Mouse (Mus musculus): ENCODE data around the gene Gm17387.

Gm17387 gene

GRCm38 (mm10) chr7:141046931-141047580, 18.1 kb downstream of the Gm17387 start:
- no peak for ATAC-seq (ENCODE audit: insufficient number of reproducible peaks, low FRiP score, low TSS enrichment)

GRCm38 (mm10) chr7:141047581-141048225, 18.8 kb downstream of the Gm17387 start:
- ATAC-seq (ENCODE audit: insufficient number of reproducible peaks, low FRiP score, low TSS enrichment), result peak; percentile 60; the same call in 1 of the 2 replicates

DNA sequence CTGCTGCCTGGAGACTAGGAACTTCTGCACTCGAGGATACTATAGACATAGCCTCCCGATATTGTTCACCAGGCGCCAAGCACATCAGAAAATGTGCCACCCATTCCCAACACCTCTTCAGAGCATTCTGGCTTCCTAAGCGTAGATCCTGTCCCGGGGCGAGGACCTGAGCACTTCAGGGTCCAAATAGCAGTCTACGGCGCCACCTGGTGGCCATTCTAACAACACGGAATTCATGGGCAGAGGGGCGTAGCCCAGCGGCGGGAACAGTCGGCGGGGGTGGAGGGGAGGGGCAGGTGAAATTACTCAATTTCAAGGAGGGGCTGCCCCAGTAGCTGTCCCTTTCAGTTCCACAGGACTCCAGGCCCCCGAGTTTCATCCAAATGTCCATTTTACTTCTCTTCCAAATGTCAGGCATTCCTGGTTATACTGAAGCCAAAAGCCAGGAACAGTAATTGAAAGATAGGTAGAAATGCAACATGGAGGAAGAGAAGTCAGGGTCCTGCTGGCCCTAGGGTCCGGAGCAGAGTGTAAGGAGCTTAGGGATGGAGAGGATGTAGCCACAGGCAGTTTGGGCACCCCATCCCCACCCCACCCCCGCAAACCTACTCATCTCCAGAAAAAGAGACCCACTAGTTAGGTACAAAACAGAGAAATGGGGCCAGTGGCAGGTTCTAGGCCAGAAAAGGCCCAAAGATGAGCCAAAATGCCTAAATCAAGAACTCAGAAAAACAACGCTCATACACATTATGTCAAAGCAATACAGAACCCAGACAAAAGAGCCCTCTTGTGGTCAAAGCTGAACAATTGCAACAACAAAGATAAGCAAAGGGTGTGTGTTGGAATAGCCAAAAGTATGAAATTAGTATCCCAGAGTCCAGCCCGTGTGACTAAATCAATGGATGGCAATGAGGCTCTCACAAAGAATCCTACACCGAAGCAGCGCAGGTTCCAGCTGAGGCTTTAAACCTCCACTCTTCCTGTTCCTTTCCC, 19.6 kb downstream of the Gm17387 start:
- ATAC-seq (ENCODE audit: insufficient number of reproducible peaks, low FRiP score, low TSS enrichment), result peak; percentile 83; the same call in 1 of the 2 replicates

- ATAC-seq (ENCODE audit: insufficient number of reproducible peaks, low FRiP score, low TSS enrichment), result no peak
Measured at GRCm38 (mm10) chr7:141049326-141049725, 20.4 kb downstream of the Gm17387 start.

DNA sequence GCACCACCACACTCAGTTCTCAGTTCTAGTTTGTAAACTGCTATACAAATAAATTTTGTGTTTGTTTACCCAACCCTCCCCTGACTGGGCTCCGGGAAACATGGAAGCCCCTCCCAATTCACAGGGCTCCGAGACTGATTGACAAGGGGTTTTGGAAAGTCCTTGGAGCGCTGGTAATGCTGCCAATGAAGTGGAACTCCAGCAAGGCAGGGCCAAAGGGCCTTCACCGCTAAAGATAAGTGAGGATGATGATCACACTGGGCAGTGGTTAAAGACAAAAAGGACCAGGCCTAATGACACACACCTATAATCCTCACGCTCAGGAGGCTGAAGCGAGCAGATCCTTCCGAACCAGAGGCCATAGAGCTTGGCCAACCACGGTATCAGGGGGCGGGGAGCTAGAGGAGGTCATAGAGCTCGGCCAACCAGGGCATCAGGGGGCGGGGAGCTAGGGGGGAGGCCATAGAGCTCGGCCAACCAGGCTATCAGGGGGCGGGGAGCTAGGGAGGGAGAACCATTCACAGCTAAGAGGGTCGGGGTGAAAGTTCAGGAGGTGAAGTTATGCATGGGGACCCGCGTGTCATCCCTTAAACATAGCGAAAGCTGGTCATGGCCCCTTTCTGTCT, 22.2 kb downstream of the Gm17387 start:
- no peak for ATAC-seq (ENCODE audit: insufficient number of reproducible peaks, low FRiP score, low TSS enrichment)

- ATAC-seq (ENCODE audit: insufficient number of reproducible peaks, low FRiP score, low TSS enrichment), result no peak
Measured at GRCm38 (mm10) chr7:141052016-141052415, 23.1 kb downstream of the Gm17387 start.

- no peak for ATAC-seq (ENCODE audit: insufficient number of reproducible peaks, low FRiP score, low TSS enrichment)
Measured at GRCm38 (mm10) chr7:141052421-141052820, 23.5 kb downstream of the Gm17387 start.

- ATAC-seq (ENCODE audit: insufficient number of reproducible peaks, low FRiP score, low TSS enrichment), result no peak
Measured at GRCm38 (mm10) chr7:141055785-141056184, 26.9 kb downstream of the Gm17387 start.

DNA sequence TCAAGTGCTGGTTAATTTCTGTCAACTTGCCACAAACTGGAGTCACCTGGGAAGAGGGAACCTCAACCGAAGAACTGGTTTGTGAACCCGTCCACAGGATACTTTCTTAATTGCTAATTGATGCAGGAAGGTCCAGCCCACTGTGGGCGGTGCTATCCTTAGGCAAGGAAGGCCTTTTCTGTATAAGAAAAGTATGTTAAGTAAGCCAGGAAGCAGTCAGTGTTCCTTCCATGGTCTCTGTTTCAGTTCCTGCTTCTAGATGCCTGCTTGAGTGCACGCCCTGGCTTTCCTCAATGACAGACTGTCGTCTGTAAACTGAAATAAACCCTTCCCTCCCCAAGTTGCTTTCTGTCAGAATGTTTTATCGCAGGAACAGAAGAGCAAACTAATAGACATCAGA, 28.0 kb downstream of the Gm17387 start:
- ATAC-seq (ENCODE audit: insufficient number of reproducible peaks, low FRiP score, low TSS enrichment), result no peak

- no peak for ATAC-seq (ENCODE audit: insufficient number of reproducible peaks, low FRiP score, low TSS enrichment)
Measured at GRCm38 (mm10) chr7:141057541-141057940, 28.6 kb downstream of the Gm17387 start.

DNA sequence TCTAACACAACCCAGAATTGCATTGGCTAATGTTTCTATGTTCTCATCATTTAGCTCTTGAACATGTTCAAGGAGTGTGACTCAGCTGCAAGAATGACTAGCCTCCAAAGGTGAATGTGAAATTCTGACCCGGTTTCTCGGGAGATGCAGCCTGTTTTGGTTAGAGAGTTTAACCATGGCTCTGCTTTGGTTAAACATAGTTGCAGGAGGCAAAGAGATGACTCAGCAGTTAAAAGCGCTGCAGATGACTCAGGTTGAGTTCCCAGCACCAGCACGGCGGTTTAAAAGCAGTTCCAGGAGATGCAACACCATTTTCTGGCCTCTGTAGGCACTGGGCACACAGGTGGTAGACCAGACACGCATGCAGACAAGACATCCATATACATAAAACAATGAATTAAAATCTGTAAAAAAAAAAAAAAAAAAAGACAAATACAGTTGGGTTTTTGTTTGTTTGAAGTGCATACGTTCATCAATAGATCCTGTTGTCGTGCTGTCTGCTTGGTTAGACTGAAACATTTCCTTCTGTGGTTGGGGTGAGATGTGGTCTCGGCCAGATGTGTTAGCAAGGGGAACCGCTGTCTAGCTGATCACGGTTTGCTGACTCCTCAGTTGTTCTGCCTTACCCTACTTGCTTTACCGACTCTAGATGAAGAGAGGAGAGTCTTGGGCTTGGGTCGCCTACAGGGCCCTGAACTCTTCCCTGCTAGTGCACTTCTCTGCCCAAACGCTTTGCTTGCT, 29.8 kb downstream of the Gm17387 start:
- ATAC-seq (ENCODE audit: insufficient number of reproducible peaks, low FRiP score, low TSS enrichment), result no peak

DNA sequence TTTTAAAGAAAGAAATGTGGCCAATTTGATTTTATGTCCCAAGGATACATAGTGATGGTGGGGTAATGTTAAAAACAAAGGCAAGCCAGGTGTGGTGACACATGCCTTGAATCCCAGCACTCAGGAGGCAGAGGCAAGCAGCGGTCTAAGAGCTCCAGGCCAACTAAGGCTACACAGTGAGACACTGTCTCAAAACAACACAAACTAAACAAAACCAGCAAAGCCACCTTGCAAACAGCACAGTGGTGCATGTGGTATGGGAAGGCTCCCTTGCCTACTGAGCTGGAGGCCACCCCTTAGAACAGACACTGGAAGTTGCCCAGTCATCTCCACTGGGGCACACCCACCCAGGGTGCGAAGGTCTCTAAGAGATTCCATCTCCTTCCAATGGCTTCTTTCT, 31.0 kb downstream of the Gm17387 start:
- no peak for ATAC-seq (ENCODE audit: insufficient number of reproducible peaks, low FRiP score, low TSS enrichment)

DNA sequence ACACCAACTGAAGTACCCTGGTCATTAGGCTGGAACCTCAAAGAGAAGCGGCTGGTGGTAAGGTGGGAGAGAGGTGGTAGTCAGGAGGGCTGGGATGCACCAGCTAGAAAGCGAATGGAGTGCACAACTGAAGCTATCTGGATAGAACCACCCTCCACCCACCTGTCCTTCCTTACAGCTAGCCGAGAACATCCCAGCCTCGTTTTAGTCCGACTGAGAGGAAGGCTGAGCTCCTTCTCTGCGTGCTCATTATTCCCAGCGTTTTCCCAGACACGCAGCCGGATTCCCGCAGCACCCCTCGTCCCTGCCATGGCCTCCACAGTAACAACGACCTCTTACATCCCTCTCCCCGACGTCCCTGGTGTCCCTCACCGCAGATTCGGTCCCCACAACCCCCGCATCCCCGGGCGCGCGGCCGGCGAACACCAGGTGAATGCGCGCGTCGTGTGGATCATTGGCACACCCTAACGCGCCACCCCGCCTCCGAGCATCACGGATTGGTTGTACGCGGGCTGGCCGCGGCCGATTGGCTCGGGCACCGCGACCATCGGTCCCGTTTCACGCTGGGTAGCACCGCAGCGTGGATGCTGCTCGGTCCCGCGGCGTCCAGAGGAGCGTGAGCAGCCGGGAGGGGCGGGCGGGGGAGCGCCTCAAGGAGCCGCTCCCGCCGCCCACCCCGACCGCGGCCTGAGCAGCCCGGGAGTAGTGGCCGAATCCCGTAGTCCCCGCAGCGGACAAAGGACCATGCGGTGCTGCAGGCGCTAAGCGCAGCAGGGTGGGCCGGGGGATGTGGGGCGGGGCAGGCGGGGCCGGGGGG, 31.7 kb downstream of the Gm17387 start, which contains the start of gene B4galnt4:
Gene B4galnt4 (plus strand): TSS at position 679 of the 817 bp plus-strand sequence.
- ATAC-seq (ENCODE audit: insufficient number of reproducible peaks, low FRiP score, low TSS enrichment), result peak; percentile 92

GRCm38 (mm10) chr7:141061269-141061692, 32.4 kb downstream of the Gm17387 start:
- ATAC-seq (ENCODE audit: insufficient number of reproducible peaks, low FRiP score, low TSS enrichment), result no peak

- ATAC-seq (ENCODE audit: insufficient number of reproducible peaks, low FRiP score, low TSS enrichment), result peak; percentile 53; the same call in 1 of the 2 replicates
Measured at GRCm38 (mm10) chr7:141062525-141062924, 33.6 kb downstream of the Gm17387 start.

GRCm38 (mm10) chr7:141063353-141063752, 34.4 kb downstream of the Gm17387 start:
- no peak for ATAC-seq (ENCODE audit: insufficient number of reproducible peaks, low FRiP score, low TSS enrichment)

DNA sequence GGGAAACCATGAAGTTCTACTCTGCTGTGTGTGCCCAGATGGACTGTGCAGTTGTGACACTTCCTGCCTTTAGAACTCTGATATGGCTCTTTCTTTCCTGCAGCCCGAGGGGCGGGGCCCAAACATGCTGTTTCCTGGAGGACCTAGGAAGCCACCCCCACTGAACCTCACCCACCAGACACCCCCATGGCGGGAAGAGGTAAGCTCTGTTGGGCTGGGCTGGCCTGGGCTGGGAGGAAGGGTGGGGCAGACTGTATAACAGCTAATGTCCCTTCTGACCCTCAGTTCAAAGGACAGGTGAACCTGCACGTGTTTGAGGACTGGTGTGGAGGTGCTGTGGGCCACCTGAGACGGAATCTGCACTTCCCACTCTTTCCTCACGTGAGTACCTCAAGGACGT, 35.2 kb downstream of the Gm17387 start:
- no peak for ATAC-seq (ENCODE audit: insufficient number of reproducible peaks, low FRiP score, low TSS enrichment)

DNA sequence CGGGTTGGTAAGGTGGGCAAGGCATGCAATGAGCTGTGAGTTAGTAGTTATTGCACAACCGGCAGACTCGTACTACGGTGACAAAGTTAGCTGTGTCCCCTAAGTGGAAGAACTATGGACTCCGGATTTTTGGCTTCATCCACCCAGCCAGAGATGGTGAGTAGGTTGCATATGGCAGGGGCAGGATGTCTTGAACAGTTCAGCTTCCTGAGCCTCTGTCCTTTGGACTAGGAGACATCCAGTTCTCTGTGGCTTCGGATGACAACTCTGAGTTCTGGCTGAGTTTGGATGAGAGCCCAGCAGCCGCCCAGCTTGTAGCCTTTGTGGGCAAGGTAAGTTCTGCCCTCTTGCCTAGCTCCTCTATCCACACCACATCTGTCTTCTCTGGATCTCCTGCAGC, 35.6 kb downstream of the Gm17387 start:
- ATAC-seq (ENCODE audit: insufficient number of reproducible peaks, low FRiP score, low TSS enrichment), result no peak

GRCm38 (mm10) chr7:141068351-141068750, 39.4 kb downstream of the Gm17387 start:
- ATAC-seq (ENCODE audit: insufficient number of reproducible peaks, low FRiP score, low TSS enrichment), result no peak
